Mouse (Mus musculus): ENCODE results near the gene Ptpdc1.

The Ptpdc1 gene

DNA sequence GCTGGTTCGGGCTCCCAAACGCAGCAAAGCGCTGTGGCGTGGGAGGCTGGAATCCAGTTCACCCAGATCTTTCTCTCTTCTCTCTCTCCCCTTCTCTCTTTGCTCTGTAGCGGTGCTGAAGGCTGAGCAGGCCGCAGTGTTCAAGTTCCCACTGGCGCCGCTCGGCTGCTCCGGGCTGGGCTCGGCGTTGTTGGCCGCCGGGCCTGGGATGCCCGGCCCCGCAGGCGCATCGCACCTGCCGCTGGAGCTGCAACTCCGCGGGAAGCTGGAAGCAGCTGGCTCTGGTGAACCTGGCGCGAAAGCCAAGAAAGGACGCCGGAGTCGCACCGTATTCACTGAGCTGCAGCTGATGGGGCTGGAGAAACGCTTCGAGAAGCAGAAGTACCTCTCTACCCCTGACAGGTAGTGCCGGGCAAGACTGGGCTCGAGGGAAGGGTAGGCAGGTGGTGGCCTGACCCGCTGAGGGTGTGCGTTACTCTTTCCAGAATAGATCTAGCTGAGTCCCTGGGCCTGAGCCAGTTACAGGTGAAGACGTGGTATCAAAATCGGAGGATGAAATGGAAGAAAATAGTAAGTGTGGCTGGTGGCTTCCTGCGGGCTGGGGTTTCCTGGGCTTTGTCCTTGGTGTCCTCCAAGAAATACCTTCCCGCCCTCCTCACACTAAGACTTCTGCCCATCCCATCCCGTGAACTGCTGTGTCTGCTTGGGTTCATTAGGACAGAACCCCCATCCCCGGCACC is 39.6 kb upstream of the Ptpdc1 start:
- TF ChIP-seq NANOG (IDR thresholded peaks at IDR 0.05; ENCODE audit: borderline replicate concordance, low read length) = no peak
- no peak for TF ChIP-seq POU5F1 (IDR thresholded peaks at IDR 0.05; ENCODE audit: borderline replicate concordance, low read length)
- TF ChIP-seq CTCF (conservative IDR thresholded peaks at IDR 0.05; ENCODE audit: low read length) = no peak
- peaks cover 96% of the 10 kb centered on the region for H3K27me3 ChIP-seq (ENCODE audit: insufficient read depth, low read length)
- peaks cover 6% of the 10 kb centered on the region for H3K9me3 ChIP-seq (ENCODE audit: low read length)
- H3K36me3 ChIP-seq (ENCODE audit: insufficient read depth, low read length) = no peaks in the 10 kb centered on the region
- peak overlapping the region; percentile 32; the same call in 1 of the 2 replicates for H3K4me3 ChIP-seq (replicated peaks; ENCODE audit: low read length)
- peaks cover 55% of the 10 kb centered on the region for H3K4me1 ChIP-seq (replicated peaks; ENCODE audit: low read depth, low read length)

DNA sequence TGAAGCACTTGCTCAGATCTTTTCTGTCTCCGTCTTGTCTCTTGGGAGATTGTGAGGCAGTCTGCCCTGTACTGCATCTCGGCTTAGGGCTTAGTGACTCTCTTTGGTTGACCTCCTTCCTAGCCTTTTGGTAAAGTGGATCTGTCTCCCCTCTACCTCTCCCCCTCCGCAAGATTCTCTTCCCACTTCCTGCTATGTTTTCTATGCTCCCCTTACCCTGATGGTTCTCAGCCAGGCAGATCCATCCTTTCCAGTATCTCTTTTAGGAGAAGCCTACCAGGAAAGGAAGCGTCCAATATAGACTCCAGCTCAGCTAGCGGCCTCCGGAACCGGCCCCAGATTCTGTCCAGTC is 38.5 kb upstream of the Ptpdc1 start:
- Histone ChIP-seq H3K36me3 (ENCODE audit: insufficient read depth, low read length) (no peaks in the 10 kb centered on the region), H3K4me3 (replicated peaks; ENCODE audit: low read length) (peak overlapping the region; percentile 70; the same call in 1 of the 2 replicates), H3K27me3 (ENCODE audit: insufficient read depth, low read length) (peaks cover 97% of the 10 kb centered on the region), H3K4me1 (replicated peaks; ENCODE audit: low read depth, low read length) (peaks cover 57% of the 10 kb centered on the region), H3K9me3 (ENCODE audit: low read length) (peaks cover 6% of the 10 kb centered on the region)
- TF ChIP-seq POU5F1 (IDR thresholded peaks at IDR 0.05; ENCODE audit: borderline replicate concordance, low read length) = no peak
- TF ChIP-seq NANOG (IDR thresholded peaks at IDR 0.05; ENCODE audit: borderline replicate concordance, low read length) = no peak
- TF ChIP-seq CTCF (conservative IDR thresholded peaks at IDR 0.05; ENCODE audit: low read length) = no peak

GRCm38 (mm10) chr13:48663211-48663987 is 37.9 kb upstream of the Ptpdc1 start:
- no peaks in the 10 kb centered on the region for H3K36me3 ChIP-seq (ENCODE audit: insufficient read depth, low read length)
- H3K4me3 ChIP-seq (replicated peaks; ENCODE audit: low read length) = peak overlapping the region; percentile 70
- peaks cover 97% of the 10 kb centered on the region for H3K27me3 ChIP-seq (ENCODE audit: insufficient read depth, low read length)
- H3K4me1 ChIP-seq (replicated peaks; ENCODE audit: low read depth, low read length) = peaks cover 57% of the 10 kb centered on the region
- H3K9me3 ChIP-seq (ENCODE audit: low read length) = peaks cover 6% of the 10 kb centered on the region
- TF ChIP-seq CTCF (conservative IDR thresholded peaks at IDR 0.05; ENCODE audit: low read length) (no peak), POU5F1 (IDR thresholded peaks at IDR 0.05; ENCODE audit: borderline replicate concordance, low read length) (no peak), NANOG (IDR thresholded peaks at IDR 0.05; ENCODE audit: borderline replicate concordance, low read length) (no peak)

DNA sequence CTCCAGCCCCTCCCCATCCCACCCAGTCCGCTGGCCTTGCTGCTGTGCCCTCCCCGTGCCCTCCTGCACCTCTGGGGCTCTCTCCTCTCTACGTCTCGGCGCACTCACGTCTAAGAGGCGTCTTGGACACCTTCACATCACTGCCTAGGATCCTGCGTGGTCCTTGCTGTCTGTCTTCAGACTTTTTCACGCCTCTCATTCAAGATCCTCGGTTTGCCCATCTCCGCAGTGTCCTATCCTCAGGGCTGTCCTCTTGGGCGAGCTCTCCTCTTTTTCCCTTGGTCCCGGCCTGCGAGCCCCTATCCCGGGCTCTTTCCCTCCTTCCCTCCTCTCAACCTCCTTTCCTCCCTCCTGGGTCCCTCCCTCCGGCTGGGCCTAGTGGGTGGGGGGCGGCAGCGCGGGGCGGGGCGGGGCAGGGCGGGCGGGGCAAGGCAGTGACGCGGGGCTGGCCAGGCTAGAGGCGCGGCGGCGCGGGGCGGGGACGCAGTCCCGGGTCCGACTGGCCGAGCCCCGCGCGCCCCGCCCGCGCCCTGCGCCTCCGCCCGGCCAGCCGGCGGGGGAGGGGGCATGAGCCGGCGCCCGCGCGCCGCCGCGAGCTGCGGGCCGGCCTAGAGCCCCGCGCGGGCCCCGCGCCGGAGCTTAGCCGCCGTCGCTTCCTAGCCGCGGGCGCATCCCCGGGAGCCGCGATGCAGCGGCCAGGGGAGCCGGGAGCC is 37.1 kb upstream of the Ptpdc1 start, which contains the start of gene Barx1:
Barx1 (plus strand) TSS at position 568 of the 713 bp plus-strand sequence.
- no peak for TF ChIP-seq CTCF (conservative IDR thresholded peaks at IDR 0.05; ENCODE audit: low read length)
- no peak for TF ChIP-seq NANOG (IDR thresholded peaks at IDR 0.05; ENCODE audit: borderline replicate concordance, low read length)
- TF ChIP-seq POU5F1 (IDR thresholded peaks at IDR 0.05; ENCODE audit: borderline replicate concordance, low read length) = no peak
- H3K4me1 ChIP-seq (replicated peaks; ENCODE audit: low read depth, low read length) = peaks cover 59% of the 10 kb centered on the region
- H3K9me3 ChIP-seq (ENCODE audit: low read length) = peaks cover 6% of the 10 kb centered on the region
- peak within 1 kb of the TSS; percentile 70 for H3K4me3 ChIP-seq (replicated peaks; ENCODE audit: low read length)
- no peaks in the 10 kb centered on the region for H3K36me3 ChIP-seq (ENCODE audit: insufficient read depth, low read length)
- H3K27me3 ChIP-seq (ENCODE audit: insufficient read depth, low read length) = peaks cover 96% of the 10 kb centered on the region

DNA sequence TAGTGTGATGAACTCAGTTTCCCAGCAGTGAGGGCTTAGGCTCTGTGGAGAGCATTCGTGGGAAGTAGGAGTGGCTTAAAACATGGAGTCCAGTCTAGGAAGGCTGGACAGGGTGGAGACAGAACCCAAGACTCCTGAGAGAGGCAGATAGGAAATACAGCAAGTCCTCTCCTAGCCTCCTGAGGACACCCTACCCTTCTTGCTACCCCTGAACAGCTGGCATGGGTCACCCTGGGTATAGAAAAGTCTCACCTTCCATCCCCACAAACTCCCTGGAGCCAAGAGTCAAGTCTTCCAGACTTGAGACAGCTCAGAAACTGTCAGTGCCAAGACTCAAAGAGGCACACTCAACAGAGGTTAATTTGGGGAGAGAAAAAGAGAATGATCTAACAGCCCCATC is 36.1 kb upstream of the Ptpdc1 start:
- no peak for TF ChIP-seq POU5F1 (IDR thresholded peaks at IDR 0.05; ENCODE audit: borderline replicate concordance, low read length)
- TF ChIP-seq CTCF (conservative IDR thresholded peaks at IDR 0.05; ENCODE audit: low read length) = no peak
- TF ChIP-seq NANOG (IDR thresholded peaks at IDR 0.05; ENCODE audit: borderline replicate concordance, low read length) = no peak
- H3K36me3 ChIP-seq (ENCODE audit: insufficient read depth, low read length) = no peaks in the 10 kb centered on the region
- H3K9me3 ChIP-seq (ENCODE audit: low read length) = peaks cover 6% of the 10 kb centered on the region; the same call in 1 of the 2 replicates
- H3K4me1 ChIP-seq (replicated peaks; ENCODE audit: low read depth, low read length) = peaks cover 62% of the 10 kb centered on the region
- H3K27me3 ChIP-seq (ENCODE audit: insufficient read depth, low read length) = peaks cover 96% of the 10 kb centered on the region
- no peak overlapping the region for H3K4me3 ChIP-seq (replicated peaks; ENCODE audit: low read length)

DNA sequence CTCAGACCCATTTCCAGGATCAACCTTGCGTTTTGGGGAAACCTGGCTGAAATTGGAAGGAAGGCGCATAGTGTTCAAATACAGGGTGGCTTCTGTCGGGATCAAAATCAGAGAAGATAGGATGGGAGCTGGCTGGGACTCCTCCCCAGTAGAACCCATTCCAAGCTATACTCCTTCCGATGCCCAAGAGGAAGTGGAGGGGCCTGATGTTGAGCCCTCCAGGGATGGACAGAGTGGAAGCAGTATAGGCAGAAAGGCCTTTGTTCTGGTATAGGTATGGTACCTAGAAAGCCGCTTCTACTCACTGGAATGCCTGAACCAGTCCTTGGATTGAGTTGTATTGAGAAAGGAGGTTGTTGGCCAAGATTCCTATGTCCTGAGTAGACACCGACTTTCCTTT is 35.3 kb upstream of the Ptpdc1 start:
- TF ChIP-seq NANOG (IDR thresholded peaks at IDR 0.05; ENCODE audit: borderline replicate concordance, low read length) (no peak), POU5F1 (IDR thresholded peaks at IDR 0.05; ENCODE audit: borderline replicate concordance, low read length) (no peak), CTCF (conservative IDR thresholded peaks at IDR 0.05; ENCODE audit: low read length) (no peak)
- peaks cover 96% of the 10 kb centered on the region for H3K27me3 ChIP-seq (ENCODE audit: insufficient read depth, low read length)
- H3K9me3 ChIP-seq (ENCODE audit: low read length) = peaks cover 6% of the 10 kb centered on the region; the same call in 1 of the 2 replicates
- H3K4me3 ChIP-seq (replicated peaks; ENCODE audit: low read length) = no peak overlapping the region
- peaks cover 61% of the 10 kb centered on the region for H3K4me1 ChIP-seq (replicated peaks; ENCODE audit: low read depth, low read length)
- H3K36me3 ChIP-seq (ENCODE audit: insufficient read depth, low read length) = no peaks in the 10 kb centered on the region

GRCm38 (mm10) chr13:48660221-48660734 is 34.8 kb upstream of the Ptpdc1 start:
- TF ChIP-seq NANOG (IDR thresholded peaks at IDR 0.05; ENCODE audit: borderline replicate concordance, low read length) (no peak), CTCF (conservative IDR thresholded peaks at IDR 0.05; ENCODE audit: low read length) (no peak), POU5F1 (IDR thresholded peaks at IDR 0.05; ENCODE audit: borderline replicate concordance, low read length) (no peak)
- peaks cover 6% of the 10 kb centered on the region; the same call in 1 of the 2 replicates for H3K9me3 ChIP-seq (ENCODE audit: low read length)
- peaks cover 57% of the 10 kb centered on the region for H3K4me1 ChIP-seq (replicated peaks; ENCODE audit: low read depth, low read length)
- no peaks in the 10 kb centered on the region for H3K36me3 ChIP-seq (ENCODE audit: insufficient read depth, low read length)
- H3K27me3 ChIP-seq (ENCODE audit: insufficient read depth, low read length) = peaks cover 95% of the 10 kb centered on the region
- peak overlapping the region; percentile 46 for H3K4me3 ChIP-seq (replicated peaks; ENCODE audit: low read length)
